Mouse (Mus musculus): ENCODE data around the gene Asb4.

- TF ChIP-seq CTCF (IDR thresholded peaks at IDR 0.05; ENCODE audit: control insufficient read depth, insufficient read depth, low read length) (no peak), POLR2A (IDR thresholded peaks at IDR 0.05; ENCODE audit: borderline replicate concordance, control insufficient read depth, low read depth, low read length) (no peak)
Measured at GRCm38 (mm10) chr6:5423594-5423993, 40.4 kb downstream of the Asb4 start.
